Mouse (Mus musculus) left cerebral cortex, adult 2 months (tissue): ENCODE results near the gene Adamts5. TPM values are rescaled to one million over a fixed set of nuclear protein-coding genes. Genes with fewer than 3 reads are reported as not detected.
A peak's percentile ranks its signal among the peaks of the same experiment; 100 is the strongest.

Source experiments
- DNase-seq, 2 experiments: peaks; one replicate each; pipeline ENCODE4 v3.0.0; 2021 to 2022; ENCODE audit warnings: low spot score in 2 of 2, mixed read lengths in 1 of 2; ENCODE audit errors: extremely low spot score in 1 of 2
- H3K27ac ChIP-seq: fragments of 200-600 bp; 2 replicates; pipeline ENCODE4 v1.8.1; 2022
- H3K4me3 ChIP-seq: fragments of 200-600 bp; 2 replicates; pipeline ENCODE4 v1.8.1; 2022
- CTCF ChIP-seq: fragments of 200-600 bp; IDR thresholded peaks from 2 replicates; pipeline ENCODE4 v1.8.1; 2022; ENCODE audit warnings: antibody characterized with exemption, mild to moderate bottlenecking, moderate library complexity
- intact Hi-C: fragments of 180-260 bp; cut with DNase I; formaldehyde crosslinking; loops from one replicate; pipeline ENCODE4 v1.15.1; 2025
- total RNA-seq, 2 experiments: library from RNA; stranded (reverse); gene quantifications; 2 replicates each; pipeline ENCODE4 v1.2.3; 2021

Adamts5 gene
- total RNA-seq, 2 experiments from 2014 or later, result 0.97 to 1.0 TPM

GRCm38 (mm10) chr16:85895948-85896347, 5.7 kb downstream of the Adamts5 start:
- Histone ChIP-seq H3K4me3 (no peak overlapping the region), H3K27ac (no peak overlapping the region)
- intact Hi-C loops, result loop anchor here (10.0 kb wide), 1 partner anchor 119 kb away; no protein-coding TSS in a partner anchor
- no peak for TF ChIP-seq CTCF
- DNase-seq, result no peak

GRCm38 (mm10) chr16:85889778-85890177, 11.8 kb downstream of the Adamts5 start:
- intact Hi-C loops, result loop anchor here (10.0 kb wide), 1 partner anchor 125 kb away; no protein-coding TSS in a partner anchor
- no peak for TF ChIP-seq CTCF
- Histone ChIP-seq H3K27ac (no peak overlapping the region), H3K4me3 (no peak overlapping the region)
- no peak for DNase-seq

- H3K4me3 ChIP-seq, result no peak overlapping the region
Observed at GRCm38 (mm10) chr16:85887289-85888051, 14.2 kb downstream of the Adamts5 start.

GRCm38 (mm10) chr16:85879075-85879474, 22.6 kb downstream of the Adamts5 start:
- intact Hi-C loops, result no loop called here
- no peak overlapping the region for H3K27ac ChIP-seq
- H3K4me3 ChIP-seq, result no peak overlapping the region
- DNase-seq, result no peak
- TF ChIP-seq CTCF, result no peak

More at GRCm38 (mm10) chr16:85887289-85888051, 14.2 kb downstream of the Adamts5 start:
- no peak for TF ChIP-seq CTCF
- no peak overlapping the region for H3K27ac ChIP-seq
- intact Hi-C loops, result loop anchor here (1.0 kb wide), 1 partner anchor 39 kb away; no protein-coding TSS in a partner anchor
- DNase-seq, result peak; percentile 19 to 56

GRCm38 (mm10) chr16:85874141-85874540, 27.5 kb downstream of the Adamts5 start:
- TF ChIP-seq CTCF, result no peak
- H3K4me3 ChIP-seq, result no peak overlapping the region
- intact Hi-C loops, result no loop called here
- no peak overlapping the region for H3K27ac ChIP-seq
- DNase-seq, result no peak

GRCm38 (mm10) chr16:85871971-85872370, 29.7 kb downstream of the Adamts5 start:
- Histone ChIP-seq H3K4me3 (no peak overlapping the region), H3K27ac (no peak overlapping the region)
- intact Hi-C loops, result no loop called here
- no peak for DNase-seq
- TF ChIP-seq CTCF, result no peak

GRCm38 (mm10) chr16:85871248-85871647, 30.4 kb downstream of the Adamts5 start:
- Histone ChIP-seq H3K27ac (no peak overlapping the region), H3K4me3 (no peak overlapping the region)
- intact Hi-C loops, result no loop called here
- DNase-seq, result no peak
- no peak for TF ChIP-seq CTCF

GRCm38 (mm10) chr16:85864691-85865389, 36.8 kb downstream of the Adamts5 start:
- no peak for TF ChIP-seq CTCF
- no peak overlapping the region for H3K4me3 ChIP-seq
- intact Hi-C loops, result no loop called here
- DNase-seq, result no peak
- H3K27ac ChIP-seq, result no peak overlapping the region

- TF ChIP-seq CTCF, result no peak
- Histone ChIP-seq H3K27ac (no peak overlapping the region), H3K4me3 (no peak overlapping the region)
- intact Hi-C loops, result no loop called here
- DNase-seq, result no peak
Observed at GRCm38 (mm10) chr16:85854505-85854904, 47.1 kb downstream of the Adamts5 start.

- no peak for TF ChIP-seq CTCF
- Histone ChIP-seq H3K27ac (no peak overlapping the region), H3K4me3 (no peak overlapping the region)
- intact Hi-C loops, result no loop called here
- DNase-seq, result no peak
Observed at GRCm38 (mm10) chr16:85827066-85827465, 74.6 kb downstream of the Adamts5 start.

- Histone ChIP-seq H3K4me3 (no peak overlapping the region), H3K27ac (no peak overlapping the region)
- TF ChIP-seq CTCF, result no peak
- no peak for DNase-seq
- intact Hi-C loops, result no loop called here
Observed at GRCm38 (mm10) chr16:85822330-85822916, 79.2 kb downstream of the Adamts5 start.
